Mouse (Mus musculus) heart, postnatal 0 days (tissue): ENCODE results near the gene Arhgef12.

Experiments
- CTCF ChIP-seq: IDR thresholded peaks from 2 replicates; pipeline ENCODE4 v1.5.1; 2016; ENCODE audit warnings: antibody characterized with exemption, control low read depth, low read depth
- EP300 ChIP-seq: IDR thresholded peaks from 2 replicates; pipeline ENCODE4 v1.6.1; 2016; ENCODE audit warnings: antibody characterized with exemption, low read depth

- TF ChIP-seq CTCF: no peak
- no peak for TF ChIP-seq EP300
These were observed 3.3 kb downstream of the Arhgef12 start for GRCm38 (mm10) chr9:43103675-43104299.
